In genomic region chr17:33756108-33756790, GRCm38 (mm10) we compare ENCODE assay signal across 9 mouse cellular contexts. TPM values are rescaled to one million over a fixed set of nuclear protein-coding genes. Genes with fewer than 3 reads are reported as not detected.
DNase-seq lines count a peak whose midpoint lies in the region; ATAC-seq and TF ChIP-seq lines count a peak whose summit lies in the region.
"Had no signal": no experiment of that assay in that cellular context is flagged by ENCODE, and none has a peak within 500 bp of the region (broad histone marks: within the 10 kb centered on the region; RNA-seq: fewer than 3 reads in every experiment).

No protein-coding gene starts in this region.

- WGBS in kidney, postnatal 0 days: 83% methylated on average over 3 of the region's 3 CpGs
- WGBS in kidney, embryonic 14.5 days: 83% methylated on average over 3 of the region's 3 CpGs
- WGBS in heart, postnatal 0 days: 73% methylated on average over 3 of the region's 3 CpGs
- WGBS in thymus, adult 2 months: 98% methylated on average over 3 of the region's 3 CpGs

- peak overlapping the region; percentile 28; the same call in 1 of the 2 replicates for H3K27ac ChIP-seq in kidney, postnatal 0 days
- H3K27ac ChIP-seq in kidney, embryonic 14.5 days (ENCODE audit: low read depth, low read length): no peak overlapping the region
- peak overlapping the region; percentile 73 for H3K27ac ChIP-seq in heart, postnatal 0 days (ENCODE audit: low read depth)
- H3K27ac ChIP-seq in thymus, adult 2 months (ENCODE audit: control insufficient read depth, insufficient read depth, low read length): no peak overlapping the region

- no peak for TF ChIP-seq POLR2A in thymus, adult 2 months (IDR thresholded peaks at IDR 0.05; ENCODE audit: control insufficient read depth, extremely low read depth, insufficient read depth, low read length, poor library complexity)

- no peak overlapping the region for H3K4me3 ChIP-seq in kidney, postnatal 0 days (replicated peaks; ENCODE audit: low read depth, low read length)
- H3K4me3 ChIP-seq in kidney, embryonic 14.5 days (ENCODE audit: low read length): no peak overlapping the region
- no peak overlapping the region for H3K4me3 ChIP-seq in heart, postnatal 0 days (ENCODE audit: low read depth, low read length)
- no peak overlapping the region for H3K4me3 ChIP-seq in thymus, adult 2 months (ENCODE audit: control insufficient read depth, insufficient read depth, low read length)
- H3K4me3 ChIP-seq: limb, embryonic 15.5 days had no signal

- H3K9me3 ChIP-seq in kidney, postnatal 0 days (replicated peaks; ENCODE audit: low read length): no peaks in the 10 kb centered on the region
- H3K9me3 ChIP-seq in kidney, embryonic 14.5 days (ENCODE audit: control insufficient read depth, low read length): no peaks in the 10 kb centered on the region
- H3K9me3 ChIP-seq in heart, postnatal 0 days (replicated peaks; ENCODE audit: control insufficient read depth, low read length): no peaks in the 10 kb centered on the region
- H3K9me3 ChIP-seq: limb, embryonic 15.5 days had no signal

- H3K4me1 ChIP-seq in kidney, postnatal 0 days (replicated peaks; ENCODE audit: insufficient read depth, low read length): peaks cover 36% of the 10 kb centered on the region
- peaks cover 28% of the 10 kb centered on the region; the same call in 1 of the 2 replicates for H3K4me1 ChIP-seq in kidney, embryonic 14.5 days (ENCODE audit: control insufficient read depth, insufficient read depth, low read length)
- peaks cover 47% of the 10 kb centered on the region for H3K4me1 ChIP-seq in heart, postnatal 0 days (ENCODE audit: control insufficient read depth, insufficient read depth)
- H3K4me1 ChIP-seq in thymus, adult 2 months (replicated peaks; ENCODE audit: control insufficient read depth, insufficient read depth, low read length): peaks cover 34% of the 10 kb centered on the region

- 0 out of 2 replicates have a peak overlapping the region, but pooled peaks have one; percentile 1 for H3K4me2 ChIP-seq in kidney, postnatal 0 days (ENCODE audit: low read length)
- no peak overlapping the region for H3K4me2 ChIP-seq in kidney, embryonic 14.5 days (replicated peaks; ENCODE audit: low read depth, low read length)
- peak overlapping the region; percentile 1 for H3K4me2 ChIP-seq in heart, postnatal 0 days (ENCODE audit: low read depth, low read length)
- H3K4me2 ChIP-seq: limb, embryonic 15.5 days had no signal

- TF ChIP-seq EP300 in heart, postnatal 0 days (IDR thresholded peaks at IDR 0.05; ENCODE audit: low read depth): no peak

- no peak overlapping the region for H3K9ac ChIP-seq in kidney, postnatal 0 days (ENCODE audit: low read depth, low read length)
- H3K9ac ChIP-seq in kidney, embryonic 14.5 days (ENCODE audit: low read depth, low read length): no peak overlapping the region
- H3K9ac ChIP-seq in heart, postnatal 0 days (replicated peaks; ENCODE audit: low read depth, low read length): no peak overlapping the region
- H3K9ac ChIP-seq: limb, embryonic 15.5 days had no signal

- H3K36me3 ChIP-seq in kidney, postnatal 0 days (ENCODE audit: insufficient read depth, low read length): peaks cover 2% of the 10 kb centered on the region; the same call in 1 of the 2 replicates
- peaks cover 11% of the 10 kb centered on the region; the same call in 1 of the 2 replicates for H3K36me3 ChIP-seq in kidney, embryonic 14.5 days (ENCODE audit: control insufficient read depth, insufficient read depth, low read length)
- H3K36me3 ChIP-seq in heart, postnatal 0 days (replicated peaks; ENCODE audit: control insufficient read depth, insufficient read depth, low read length): 0 out of 2 replicates have a peak, but pooled peaks cover under 1% of the 10 kb centered on the region
- no peaks in the 10 kb centered on the region for H3K36me3 ChIP-seq in thymus, adult 2 months (ENCODE audit: control insufficient read depth, insufficient read depth, low read length)

- no peak for ATAC-seq in kidney, postnatal 0 days (replicated peaks; ENCODE audit: low FRiP score, low read depth)
- no peak for ATAC-seq in kidney, embryonic 14.5 days (ENCODE audit: low FRiP score, low TSS enrichment)
- no peak for ATAC-seq in heart, postnatal 0 days (ENCODE audit: insufficient read depth, low read depth)

- no peak for TF ChIP-seq CTCF in kidney, postnatal 0 days (IDR thresholded peaks at IDR 0.05; ENCODE audit: low read depth)
- no peak for TF ChIP-seq CTCF in heart, postnatal 0 days (IDR thresholded peaks at IDR 0.05; ENCODE audit: low read depth)
- TF ChIP-seq CTCF in thymus, adult 2 months (IDR thresholded peaks at IDR 0.05; ENCODE audit: borderline replicate concordance, control insufficient read depth, extremely low read depth, insufficient read depth, low read length, poor library complexity): no peak

- DNase-seq in adrenal gland, postnatal 14 days: peak; percentile 58
- no peak for DNase-seq in adrenal gland, adult 8-10 months
- no peak for DNase-seq in kidney, postnatal 0 days (ENCODE audit: low spot score)
- DNase-seq in heart, postnatal 0 days (ENCODE audit: low spot score): peak; percentile 20
- DNase-seq in lung, postnatal 14 days: peak; percentile 67
- DNase-seq in right cerebral cortex, postnatal 14 days: no peak
- no peak for DNase-seq in thymus, adult 2 months

- no peaks in the 10 kb centered on the region for H3K27me3 ChIP-seq in kidney, postnatal 0 days (ENCODE audit: insufficient read depth, low read length)
- no peaks in the 10 kb centered on the region for H3K27me3 ChIP-seq in kidney, embryonic 14.5 days (ENCODE audit: control insufficient read depth, insufficient read depth, low read length)
- H3K27me3 ChIP-seq in heart, postnatal 0 days (ENCODE audit: control insufficient read depth, insufficient read depth, low read length): no peaks in the 10 kb centered on the region
- no peaks in the 10 kb centered on the region for H3K27me3 ChIP-seq in thymus, adult 2 months (ENCODE audit: control insufficient read depth, insufficient read depth, low read length)
- H3K27me3 ChIP-seq: limb, embryonic 15.5 days had no signal

RNA-seq across cellular contexts. Expression of gene Rab11b, which starts 4.1 kb away (rescaled TPM):
- total RNA-seq in adrenal gland, postnatal 14 days (2021): 217 and 242 TPM in 2 replicates
- 100 to 1,000 TPM; 251 to 297 (median 270) TPM for total RNA-seq in adrenal gland, adult 8-10 months (2022)
- polyA plus RNA-seq in kidney, postnatal 0 days (2015; fragmentation: Nextera tagmentation; extraction: Ambion mirVana): 207 and 216 TPM in 2 replicates
- 217 and 269 TPM in 2 replicates for polyA plus RNA-seq in kidney, embryonic 14.5 days (2014; fragmentation: Nextera tagmentation; extraction: Ambion mirVana)
- 58.6 and 87.8 TPM in 2 replicates for total RNA-seq in heart, postnatal 0 days (2014; rRNA removed; ENCODE audit: low replicate concordance)
- polyA plus RNA-seq in heart, postnatal 0 days (2015; fragmentation: Nextera tagmentation; extraction: Ambion mirVana): 382 and 425 TPM in 2 replicates
- 464 and 542 TPM in 2 replicates for polyA plus RNA-seq in thymus, adult 2 months (2012; rRNA removed)

RNA-seq across cellular contexts. Expression of gene Angptl4, which starts 25.4 kb away (rescaled TPM):
- 121 and 189 TPM in 2 replicates for total RNA-seq in adrenal gland, postnatal 14 days (2021)
- total RNA-seq in adrenal gland, adult 8-10 months (2022): 10 to 100 TPM; 37.2 to 78.4 (median 46.3) TPM
- 51.4 and 58.9 TPM in 2 replicates for polyA plus RNA-seq in kidney, postnatal 0 days (2015; fragmentation: Nextera tagmentation; extraction: Ambion mirVana)
- polyA plus RNA-seq in kidney, embryonic 14.5 days (2014; fragmentation: Nextera tagmentation; extraction: Ambion mirVana): 18.4 and 19.4 TPM in 2 replicates
- 35.2 and 79.3 TPM in 2 replicates for total RNA-seq in heart, postnatal 0 days (2014; rRNA removed; ENCODE audit: low replicate concordance)
- polyA plus RNA-seq in heart, postnatal 0 days (2015; fragmentation: Nextera tagmentation; extraction: Ambion mirVana): 59.2 and 124 TPM in 2 replicates
- 23.0 TPM in 2 replicates for polyA plus RNA-seq in thymus, adult 2 months (2012; rRNA removed)

RNA-seq across cellular contexts. Expression of gene March2, which starts 37.8 kb away (rescaled TPM):
- total RNA-seq in adrenal gland, postnatal 14 days (2021): 119 and 133 TPM in 2 replicates
- 100 to 1,000 TPM in 3 of 4 experiments, 10 to 100 TPM in 1; 96.1 to 125 (median 112) TPM for total RNA-seq in adrenal gland, adult 8-10 months (2022)
- 61.7 and 64.9 TPM in 2 replicates for polyA plus RNA-seq in kidney, postnatal 0 days (2015; fragmentation: Nextera tagmentation; extraction: Ambion mirVana)
- 31.2 and 46.1 TPM in 2 replicates for polyA plus RNA-seq in kidney, embryonic 14.5 days (2014; fragmentation: Nextera tagmentation; extraction: Ambion mirVana)
- total RNA-seq in heart, postnatal 0 days (2014; rRNA removed; ENCODE audit: low replicate concordance): 117 and 124 TPM in 2 replicates
- polyA plus RNA-seq in heart, postnatal 0 days (2015; fragmentation: Nextera tagmentation; extraction: Ambion mirVana): 87.6 and 88.5 TPM in 2 replicates
- 119 and 120 TPM in 2 replicates for polyA plus RNA-seq in thymus, adult 2 months (2012; rRNA removed)

RNA-seq across cellular contexts. Expression of gene Kank3, which starts 54.1 kb away (rescaled TPM):
- total RNA-seq in adrenal gland, postnatal 14 days (2021): 92.4 and 108 TPM in 2 replicates
- total RNA-seq in adrenal gland, adult 8-10 months (2022): 100 to 1,000 TPM in 3 of 4 experiments, 10 to 100 TPM in 1; 69.8 to 130 (median 111) TPM
- 57.5 and 70.4 TPM in 2 replicates for polyA plus RNA-seq in kidney, postnatal 0 days (2015; fragmentation: Nextera tagmentation; extraction: Ambion mirVana)
- polyA plus RNA-seq in kidney, embryonic 14.5 days (2014; fragmentation: Nextera tagmentation; extraction: Ambion mirVana): 49.9 and 52.1 TPM in 2 replicates
- 33.3 and 68.7 TPM in 2 replicates for total RNA-seq in heart, postnatal 0 days (2014; rRNA removed; ENCODE audit: low replicate concordance)
- polyA plus RNA-seq in heart, postnatal 0 days (2015; fragmentation: Nextera tagmentation; extraction: Ambion mirVana): 46.1 and 50.8 TPM in 2 replicates
- 19.9 and 29.3 TPM in 2 replicates for polyA plus RNA-seq in thymus, adult 2 months (2012; rRNA removed)

Comparison
In these comparisons a context has a peak if more than half of its experiments do, and no peak if none do; other contexts are left out.
1. DNase-seq: peak in adrenal gland, postnatal 14 days (single experiment), heart, postnatal 0 days (single experiment) and lung, postnatal 14 days (single experiment); none in adrenal gland, adult 8-10 months (single experiment), kidney, postnatal 0 days (single experiment), right cerebral cortex, postnatal 14 days (single experiment) and thymus, adult 2 months (single experiment).
2. H3K27ac ChIP-seq: peak in kidney, postnatal 0 days (single experiment) and heart, postnatal 0 days (single experiment); none in kidney, embryonic 14.5 days (single experiment) and thymus, adult 2 months (single experiment).